Mouse (Mus musculus) cerebellum, adult 2 months (tissue): ENCODE measurements around the gene Rubcn. TPM values are rescaled to one million over a fixed set of nuclear protein-coding genes. Genes with fewer than 3 reads are reported as not detected.

Experiments
- DNase-seq, 2 experiments: peaks; one replicate each; pipeline ENCODE4 v3.0.0; 2021
- H3K27ac ChIP-seq: fragments of 200-500 bp; 2 replicates; pipeline ENCODE4 v1.5.1; 2012; ENCODE audit warnings: low read length, control low read depth, inconsistent platforms; ENCODE audit not compliant: insufficient read depth
- H3K27me3 ChIP-seq: fragments of 200-500 bp; 2 replicates; pipeline ENCODE4 v1.6.1; 2012; ENCODE audit warnings: inconsistent platforms, mild to moderate bottlenecking, low read length, moderate library complexity; ENCODE audit not compliant: control insufficient read depth, insufficient read depth
- H3K4me1 ChIP-seq: fragments of 200-500 bp; 2 replicates; pipeline ENCODE4 v1.6.1; 2011; ENCODE audit warnings: low read length; ENCODE audit not compliant: control insufficient read depth, insufficient read depth
- H3K4me3 ChIP-seq: fragments of 200-500 bp; replicated peaks from 2 replicates; pipeline ENCODE3; 2011; ENCODE audit warnings: mild to moderate bottlenecking, low read depth, low read length, control low read depth; ENCODE audit not compliant: insufficient read depth
- CTCF ChIP-seq: fragments of 200-500 bp; IDR thresholded peaks from 2 replicates; pipeline ENCODE4 v1.5.1; 2011; ENCODE audit warnings: low read depth, mild to moderate bottlenecking, control low read depth, low read length, moderate library complexity, borderline replicate concordance; ENCODE audit not compliant: insufficient read depth
- POLR2A ChIP-seq: fragments of 200-500 bp; IDR thresholded peaks from 2 replicates; pipeline ENCODE4 v1.6.1; 2011; ENCODE audit warnings: low read length, control low read depth, borderline replicate concordance; ENCODE audit not compliant: insufficient read depth
- WGBS: fragments of 180-500 bp; shearing (Covaris S2); methylation state at CpG from one replicate; pipeline ENCODE4 v1.1.7; 2018; 5-methylcytosine and 5-hydroxymethylcytosine counted together
- polyA plus RNA-seq: library from polyadenylated mRNA; depleted of rRNA; stranded (reverse); fragments of >200 nt; gene quantifications from 2 replicates; pipeline ENCODE4 v1.2.3, GENCODE M21; 2012

Gene Rubcn
- polyA plus RNA-seq, 1 experiment = 71.9 TPM

- H3K27ac ChIP-seq = no peak overlapping the region
- TF ChIP-seq CTCF = no peak
- no peak for TF ChIP-seq POLR2A
- 87% methylated on average over 5 of the region's 5 CpGs for whole genome bisulfite sequencing
- no peaks in the 10 kb centered on the region; the same call in 1 of the 2 replicates for H3K27me3 ChIP-seq
- H3K4me3 ChIP-seq = no peak overlapping the region
- H3K4me1 ChIP-seq = no peaks in the 10 kb centered on the region
- no peak for DNase-seq
Measured at GRCm38 (mm10) chr16:32822881-32823280, 54.7 kb downstream of the Rubcn start.

- H3K4me3 ChIP-seq = no peak overlapping the region
- DNase-seq = no peak
- H3K27me3 ChIP-seq = no peaks in the 10 kb centered on the region; the same call in 1 of the 2 replicates
- WGBS = 80% methylated on average over 6 of the region's 6 CpGs
- TF ChIP-seq POLR2A = no peak
- TF ChIP-seq CTCF = no peak
- H3K27ac ChIP-seq = no peak overlapping the region
- no peaks in the 10 kb centered on the region for H3K4me1 ChIP-seq
Measured at GRCm38 (mm10) chr16:32822450-32822827, 55.1 kb downstream of the Rubcn start.

DNA sequence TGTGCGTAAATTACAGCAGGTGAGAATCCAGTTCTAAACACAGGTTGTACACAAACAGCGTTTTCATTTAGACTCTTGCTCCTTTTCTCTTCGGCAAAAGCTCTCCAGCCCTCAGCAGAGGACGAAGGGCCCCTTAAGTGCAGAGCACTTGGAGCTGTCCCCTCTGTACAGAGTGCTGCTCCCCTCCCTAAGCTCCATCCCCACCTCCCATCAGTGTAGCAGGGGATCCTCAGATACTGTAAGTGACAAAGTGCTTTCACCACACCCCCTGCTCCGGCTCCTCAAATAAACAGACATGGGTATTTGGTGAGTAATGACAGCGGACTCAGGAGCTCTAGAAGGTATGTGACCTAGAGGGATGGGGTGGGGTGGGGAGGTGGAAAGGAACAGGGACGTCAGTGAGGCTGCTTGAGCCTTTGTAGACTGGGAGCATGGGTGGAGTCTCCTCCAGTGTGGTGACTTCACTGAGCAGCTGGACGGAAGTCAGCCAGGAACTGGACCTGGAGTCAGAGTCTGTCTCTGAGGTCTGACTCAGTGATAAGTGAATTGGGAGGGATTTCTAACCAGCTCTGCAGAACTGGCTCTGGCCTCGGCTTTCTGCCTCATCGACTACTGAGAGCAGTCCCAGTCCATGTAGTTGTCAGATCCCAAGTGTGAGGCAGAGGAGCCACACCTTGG lies 55.7 kb downstream of the Rubcn start:
- TF ChIP-seq POLR2A = no peak
- TF ChIP-seq CTCF = no peak
- DNase-seq = no peak
- Histone ChIP-seq H3K27ac (no peak overlapping the region), H3K4me1 (no peaks in the 10 kb centered on the region), H3K4me3 (no peak overlapping the region), H3K27me3 (no peaks in the 10 kb centered on the region; the same call in 1 of the 2 replicates)
- 81% methylated on average over 10 of the region's 10 CpGs for WGBS

DNA sequence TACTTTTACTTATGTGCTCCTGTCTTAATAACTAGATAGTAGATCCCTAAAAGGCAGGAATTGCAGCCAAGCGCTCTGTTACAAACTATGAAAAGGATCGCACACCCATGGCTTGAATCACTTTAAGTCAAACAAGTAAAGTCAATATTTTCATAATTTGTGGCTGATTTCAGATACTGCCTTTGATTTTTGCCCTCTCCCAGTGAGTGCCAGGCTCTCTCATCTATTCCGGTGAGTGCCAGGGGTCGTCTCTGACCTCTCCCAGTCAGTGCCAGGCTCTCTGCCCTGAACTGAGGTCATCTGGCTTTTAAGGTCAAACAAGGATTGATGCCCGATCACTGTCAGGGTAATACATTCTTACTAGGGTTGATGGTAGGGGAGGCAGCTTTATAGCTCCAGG lies 59.1 kb downstream of the Rubcn start:
- H3K27me3 ChIP-seq = no peaks in the 10 kb centered on the region; the same call in 1 of the 2 replicates
- 80% methylated on average over 5 of the region's 5 CpGs for WGBS
- H3K4me1 ChIP-seq = no peaks in the 10 kb centered on the region; the same call in 1 of the 2 replicates
- no peak for DNase-seq
- TF ChIP-seq CTCF = no peak
- TF ChIP-seq POLR2A = no peak
- no peak overlapping the region for H3K27ac ChIP-seq
- H3K4me3 ChIP-seq = no peak overlapping the region

DNA sequence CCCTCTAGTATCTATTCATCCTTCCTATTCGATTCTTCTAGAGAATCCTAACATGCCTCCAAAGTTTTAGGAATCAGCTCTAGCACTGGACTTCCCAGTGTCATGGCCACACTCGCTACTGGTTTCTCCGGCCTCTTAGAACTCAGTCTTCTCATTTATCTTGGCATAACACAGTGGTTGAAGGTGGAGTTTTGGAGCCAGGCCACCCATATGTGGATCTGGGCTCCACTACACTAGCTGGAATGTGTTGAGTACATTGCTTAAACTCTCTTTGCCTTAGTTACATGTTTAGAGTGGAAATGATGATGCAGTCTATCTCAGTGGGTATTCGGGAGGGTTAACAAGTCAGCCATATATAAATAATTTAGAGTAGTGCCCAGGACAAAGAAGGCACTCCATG lies 59.5 kb downstream of the Rubcn start:
- Histone ChIP-seq H3K4me3 (no peak overlapping the region), H3K27me3 (no peaks in the 10 kb centered on the region; the same call in 1 of the 2 replicates), H3K27ac (no peak overlapping the region), H3K4me1 (no peaks in the 10 kb centered on the region; the same call in 1 of the 2 replicates)
- WGBS = 59% methylated on average over 4 of the region's 4 CpGs
- no peak for TF ChIP-seq CTCF
- no peak for TF ChIP-seq POLR2A
- DNase-seq = no peak

GRCm38 (mm10) chr16:32815160-32815605 lies 62.4 kb downstream of the Rubcn start:
- H3K27ac ChIP-seq = no peak overlapping the region
- TF ChIP-seq CTCF (no peak), POLR2A (no peak)
- no peaks in the 10 kb centered on the region; the same call in 1 of the 2 replicates for H3K4me1 ChIP-seq
- H3K27me3 ChIP-seq = no peaks in the 10 kb centered on the region; the same call in 1 of the 2 replicates
- peak overlapping the region; percentile 86 for H3K4me3 ChIP-seq
- 12% methylated on average over 6 of the region's 6 CpGs for WGBS
- DNase-seq = no peak

- TF ChIP-seq CTCF = no peak
- no peak for TF ChIP-seq POLR2A
- no peaks in the 10 kb centered on the region; the same call in 1 of the 2 replicates for H3K4me1 ChIP-seq
- H3K27me3 ChIP-seq = no peaks in the 10 kb centered on the region
- 29% methylated on average over 14 of the region's 14 CpGs for WGBS
- peak overlapping the region; percentile 86 for H3K4me3 ChIP-seq
- DNase-seq = peak; percentile 47 to 55
- H3K27ac ChIP-seq = no peak overlapping the region
Measured at GRCm38 (mm10) chr16:32814539-32814938, 63.0 kb downstream of the Rubcn start.

DNA sequence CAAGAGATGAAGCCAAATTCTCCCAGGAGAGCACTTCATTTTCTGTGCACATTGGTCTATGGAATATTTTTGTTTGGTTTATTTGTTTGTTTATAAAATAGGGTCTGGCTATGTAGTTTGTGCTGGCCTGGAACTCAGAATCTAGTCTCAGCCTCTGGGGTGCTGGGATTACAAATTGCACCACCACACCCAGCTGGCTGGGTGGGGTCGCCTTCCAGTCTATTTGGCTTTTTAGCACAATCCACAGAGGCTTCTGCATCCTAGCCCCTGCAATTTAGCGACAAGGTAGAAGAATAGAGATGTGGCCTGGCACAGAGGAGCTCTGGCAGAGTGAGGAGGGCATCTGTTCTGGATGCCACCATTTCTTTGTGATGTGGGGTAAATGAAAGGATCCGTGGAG lies 63.8 kb downstream of the Rubcn start:
- 51% methylated on average over 3 of the region's 3 CpGs for WGBS
- Histone ChIP-seq H3K4me1 (no peaks in the 10 kb centered on the region; the same call in 1 of the 2 replicates), H3K27me3 (no peaks in the 10 kb centered on the region), H3K4me3 (no peak overlapping the region), H3K27ac (no peak overlapping the region)
- no peak for DNase-seq
- no peak for TF ChIP-seq CTCF
